Mouse (Mus musculus) lung, adult 2 months (tissue): Measurements from ENCODE around the gene Oscp1. TPM values are rescaled to one million over a fixed set of nuclear protein-coding genes. Genes with fewer than 3 reads are reported as not detected.
A peak's percentile ranks its signal among the peaks of the same experiment; 100 is the strongest.

Source experiments
- DNase-seq: peaks from one replicate; pipeline ENCODE4 v3.0.0; 2022
- H3K4me1 ChIP-seq: fragments of 200-500 bp; 2 replicates; pipeline ENCODE4 v1.6.1; 2011; ENCODE audit warnings: low read length; ENCODE audit not compliant: control insufficient read depth, insufficient read depth
- H3K4me3 ChIP-seq: fragments of 200-500 bp; replicated peaks from 2 replicates; pipeline ENCODE3; 2011; ENCODE audit warnings: low read depth, mild to moderate bottlenecking, control low read depth, low read length; ENCODE audit errors: extremely low read depth
- CTCF ChIP-seq: fragments of 200-500 bp; IDR thresholded peaks from 2 replicates; pipeline ENCODE4 v1.5.1; 2011; ENCODE audit warnings: mild to moderate bottlenecking, low read length, control low read depth; ENCODE audit not compliant: insufficient read depth
- POLR2A ChIP-seq: fragments of 200-500 bp; IDR thresholded peaks from 2 replicates; pipeline ENCODE4 v1.6.1; 2011; ENCODE audit warnings: low read depth, mild to moderate bottlenecking, control low read depth, low read length, borderline replicate concordance; ENCODE audit errors: extremely low read depth
- WGBS: fragments of 180-500 bp; shearing (Covaris S2); methylation state at CpG from one replicate; pipeline ENCODE4 v1.1.7; 2018; 5-methylcytosine and 5-hydroxymethylcytosine counted together
- polyA plus RNA-seq: library from polyadenylated mRNA; depleted of rRNA; stranded (reverse); fragments of >200 nt; gene quantifications from 2 replicates; pipeline ENCODE4 v1.2.3, GENCODE M21; 2012

Oscp1 gene
- polyA plus RNA-seq, 1 experiment = 4.5 TPM

GRCm38 (mm10) chr4:126108061-126108740 lies 49.8 kb downstream of the Oscp1 start:
- peaks cover 36% of the 10 kb centered on the region for H3K4me1 ChIP-seq
- WGBS = 37% methylated on average over 8 of the region's 8 CpGs

DNA sequence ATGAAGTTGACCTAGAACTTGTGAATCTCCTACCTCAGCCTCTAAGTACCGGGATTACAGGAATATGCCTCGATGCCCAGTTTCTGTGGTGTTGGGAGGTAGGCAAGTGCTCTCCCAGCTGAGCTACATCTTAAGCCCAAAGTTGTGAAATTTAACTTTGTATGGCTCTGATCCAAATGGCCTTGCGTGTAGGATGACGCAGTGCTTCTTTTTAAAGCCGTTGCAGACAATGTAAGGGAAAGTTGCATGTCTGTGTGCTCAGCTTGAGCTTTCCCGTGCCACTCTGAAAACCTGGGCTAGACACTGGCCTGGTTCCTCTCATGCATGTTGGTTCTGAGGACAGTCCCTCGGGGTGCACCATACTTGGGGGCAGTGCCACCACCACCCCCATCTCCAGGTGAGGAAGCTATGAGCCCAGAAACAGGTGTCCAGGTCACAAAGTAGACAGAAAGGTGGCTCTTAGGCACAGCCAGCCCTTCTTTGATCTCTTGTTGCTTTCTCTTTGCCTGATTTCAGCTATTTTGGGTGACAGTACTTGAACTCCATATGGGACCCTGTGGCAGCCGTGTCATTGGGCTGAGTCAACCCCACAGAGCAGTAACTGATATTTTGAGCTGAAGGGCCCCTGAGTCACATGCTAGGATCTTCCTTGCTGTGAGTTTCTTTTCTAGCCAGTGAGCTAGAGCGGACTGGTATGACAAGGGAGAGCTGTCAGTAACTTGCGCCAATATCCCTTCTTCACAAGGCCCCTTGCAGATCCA lies 51.4 kb downstream of the Oscp1 start:
- Histone ChIP-seq H3K4me1 (peaks cover 44% of the 10 kb centered on the region), H3K4me3 (no peak overlapping the region)
- 31% methylated on average over 10 of the region's 10 CpGs for WGBS
- TF ChIP-seq POLR2A (no peak), CTCF (no peak)
- DNase-seq = no peak

More at GRCm38 (mm10) chr4:126108061-126108740, 49.8 kb downstream of the Oscp1 start:
- no peak for DNase-seq
- TF ChIP-seq POLR2A = no peak
- TF ChIP-seq CTCF = no peak
- H3K4me3 ChIP-seq = no peak overlapping the region

DNA sequence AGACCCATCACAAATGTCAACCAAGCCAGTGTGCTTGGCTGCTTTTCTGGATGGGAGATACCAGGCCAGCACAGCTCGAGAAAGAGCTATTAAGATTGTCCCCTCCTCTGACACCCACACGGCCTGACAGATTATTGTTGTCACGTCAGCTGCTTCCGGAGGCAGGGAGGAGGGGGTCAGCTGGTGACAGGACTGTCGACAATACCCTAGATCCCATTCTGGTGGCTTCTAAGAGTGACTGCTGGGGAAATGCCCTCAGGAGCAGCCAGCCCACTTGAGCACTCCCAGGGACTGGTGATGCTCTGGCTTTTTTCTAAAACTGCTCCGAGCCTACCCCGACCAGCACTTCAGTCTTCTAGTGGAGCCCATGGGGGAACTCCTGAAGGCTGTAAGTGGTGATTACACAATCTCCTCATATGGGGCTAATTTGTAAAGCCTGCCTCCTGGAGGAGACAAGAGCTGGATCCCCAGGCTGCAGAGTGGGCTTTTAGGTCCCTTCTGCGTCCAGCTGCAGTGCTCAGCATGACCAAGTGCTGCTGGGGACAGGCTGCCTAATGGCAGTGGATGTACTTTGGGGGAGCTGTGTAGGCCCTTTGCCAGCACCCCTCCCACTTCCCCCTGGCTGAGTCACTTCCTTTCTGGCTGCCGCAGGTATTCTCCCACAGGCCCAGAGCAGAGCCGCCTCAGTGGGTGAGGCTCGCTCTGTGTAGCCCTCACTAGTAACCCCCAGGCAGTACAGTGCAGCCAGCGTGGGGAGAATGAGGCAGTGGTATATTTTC lies 52.2 kb downstream of the Oscp1 start:
- Histone ChIP-seq H3K4me3 (peak overlapping the region; percentile 36), H3K4me1 (peaks cover 38% of the 10 kb centered on the region)
- DNase-seq = peak; percentile 89
- peak; percentile 82; the same call in 1 of the 2 replicates for TF ChIP-seq POLR2A
- TF ChIP-seq CTCF = 0 out of 2 replicates have a peak, but pooled peaks have one; percentile 18
- WGBS = 2% methylated on average over 12 of the region's 12 CpGs

GRCm38 (mm10) chr4:126111153-126111549 lies 52.8 kb downstream of the Oscp1 start:
- DNase-seq = no peak
- Histone ChIP-seq H3K4me3 (peak overlapping the region; percentile 36), H3K4me1 (peaks cover 38% of the 10 kb centered on the region)
- no peak for TF ChIP-seq CTCF
- no peak for TF ChIP-seq POLR2A
- WGBS = 16% methylated on average over 7 of the region's 7 CpGs

DNA sequence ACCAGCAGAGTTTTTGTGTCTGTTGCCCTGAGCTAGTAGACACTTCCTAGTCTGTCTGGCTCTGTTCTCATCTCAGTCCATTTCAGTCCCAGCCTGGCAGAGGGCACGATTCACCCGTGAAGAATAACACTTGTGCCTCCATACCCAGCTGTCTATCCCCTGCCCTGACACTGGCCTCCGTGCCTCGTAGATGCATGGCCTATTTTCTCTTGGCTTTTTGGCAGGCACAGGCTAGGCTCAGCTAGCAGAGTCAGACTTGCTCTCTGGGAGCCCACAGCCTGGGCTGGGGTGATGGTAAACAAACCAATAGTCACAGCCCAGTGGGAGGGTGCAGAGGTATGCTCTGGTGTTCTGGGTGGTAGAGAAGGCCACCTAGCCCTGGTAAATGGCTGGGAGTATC lies 54.9 kb downstream of the Oscp1 start:
- Histone ChIP-seq H3K4me3 (no peak overlapping the region), H3K4me1 (peaks cover 34% of the 10 kb centered on the region)
- WGBS = 55% methylated on average over 4 of the region's 4 CpGs
- no peak for DNase-seq
- TF ChIP-seq CTCF = no peak
- TF ChIP-seq POLR2A = no peak

- Histone ChIP-seq H3K4me3 (no peak overlapping the region), H3K4me1 (peaks cover 31% of the 10 kb centered on the region)
- DNase-seq = peak; percentile 68
- 8% methylated on average over 6 of the region's 6 CpGs for WGBS
- TF ChIP-seq POLR2A (no peak), CTCF (peak; percentile 82)
Observed at GRCm38 (mm10) chr4:126113943-126114342, 55.6 kb downstream of the Oscp1 start.

GRCm38 (mm10) chr4:126115411-126115810 lies 57.0 kb downstream of the Oscp1 start:
- WGBS = 79% methylated on average over 9 of the region's 9 CpGs
- H3K4me3 ChIP-seq = no peak overlapping the region
- TF ChIP-seq CTCF (no peak), POLR2A (no peak)
- H3K4me1 ChIP-seq = peaks cover 19% of the 10 kb centered on the region
- no peak for DNase-seq

DNA sequence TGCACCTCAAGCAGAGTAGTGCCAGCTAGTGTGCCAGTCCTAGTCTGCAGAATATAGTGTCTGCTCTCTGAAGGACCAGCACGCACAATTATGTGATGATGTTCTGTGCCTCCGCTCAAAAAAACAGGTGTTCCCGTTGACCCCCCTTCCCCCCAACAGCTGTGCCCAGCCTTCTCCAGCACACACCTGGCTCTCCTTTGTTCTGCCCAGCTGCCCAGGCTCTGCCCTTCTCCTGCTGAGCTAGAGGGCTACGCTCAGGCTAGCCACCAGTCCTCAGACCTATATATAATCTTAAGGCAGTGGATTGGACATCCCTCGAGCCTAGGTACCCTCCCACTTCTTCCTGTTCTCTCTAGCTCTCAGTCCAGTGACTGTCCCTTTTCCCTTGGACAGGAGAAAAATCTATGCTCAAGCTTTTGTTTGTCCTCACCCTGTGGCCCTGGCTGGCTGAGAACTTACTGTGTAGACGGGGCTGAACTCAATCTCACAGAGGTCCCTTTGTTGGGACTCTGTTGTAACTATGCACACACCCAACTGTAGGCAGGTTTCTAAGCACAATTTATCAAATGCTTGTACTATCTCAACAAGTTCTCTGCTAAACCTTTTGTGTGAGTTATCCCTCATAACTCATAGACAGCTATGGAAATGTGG lies 57.6 kb downstream of the Oscp1 start:
- Histone ChIP-seq H3K4me1 (peaks cover 14% of the 10 kb centered on the region), H3K4me3 (no peak overlapping the region)
- no peak for DNase-seq
- 60% methylated on average over 6 of the region's 6 CpGs for WGBS
- no peak for TF ChIP-seq POLR2A
- TF ChIP-seq CTCF = no peak

DNA sequence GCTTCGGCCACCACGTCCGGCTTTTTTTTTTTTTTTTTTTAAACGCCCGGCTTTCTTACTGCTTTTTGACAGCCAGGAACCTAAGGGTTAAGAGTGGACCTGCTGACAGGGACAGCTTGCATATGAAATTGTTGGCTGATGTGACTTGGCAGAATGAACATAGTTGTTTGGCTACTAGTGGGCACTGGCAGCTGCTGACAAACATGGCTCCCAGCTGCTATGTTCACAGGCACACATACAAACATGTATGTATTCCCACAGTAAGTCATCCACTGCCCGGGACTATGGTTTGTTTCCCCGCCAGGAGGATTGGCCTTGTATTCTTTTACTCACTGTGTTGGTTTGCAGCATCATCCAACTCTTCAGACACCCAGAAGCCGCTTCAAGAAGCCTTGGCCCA lies 58.8 kb downstream of the Oscp1 start:
- DNase-seq = no peak
- Histone ChIP-seq H3K4me3 (no peak overlapping the region), H3K4me1 (peaks cover 11% of the 10 kb centered on the region)
- TF ChIP-seq CTCF (no peak), POLR2A (no peak)
- WGBS = 69% methylated on average over 8 of the region's 8 CpGs
